Mouse (Mus musculus): ENCODE data around the gene Agt.

The Agt gene

GRCm38 (mm10) chr8:124555113-124555750, 14.3 kb downstream of the Agt start:
- DNase-seq (ENCODE audit: low spot score) = no peak

GRCm38 (mm10) chr8:124551011-124551661, 18.4 kb downstream of the Agt start:
- DNase-seq (ENCODE audit: low spot score) = no peak

GRCm38 (mm10) chr8:124548187-124548586, 21.3 kb downstream of the Agt start:
- no peak for DNase-seq (ENCODE audit: low spot score)

GRCm38 (mm10) chr8:124547269-124547668, 22.2 kb downstream of the Agt start:
- no peak for DNase-seq (ENCODE audit: low spot score)

DNA sequence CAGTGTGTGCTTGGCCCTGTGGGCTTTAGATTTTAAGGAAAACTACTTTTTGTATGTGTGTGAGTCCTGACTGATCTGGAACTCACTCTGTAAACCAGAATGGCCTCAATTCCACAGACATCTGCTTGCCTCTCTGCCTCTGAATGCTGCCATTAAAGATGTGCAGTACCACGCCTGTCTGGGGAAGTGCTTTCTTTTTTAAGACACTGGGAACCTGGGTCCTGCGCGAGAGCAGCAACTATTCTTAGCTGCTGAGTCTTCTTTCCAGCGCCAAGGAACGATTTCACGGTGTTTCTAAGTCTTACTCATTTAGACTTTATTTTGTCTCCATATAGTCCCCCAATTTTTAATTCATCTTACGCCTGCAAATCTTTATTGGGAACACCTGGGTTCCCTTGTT, 22.7 kb downstream of the Agt start:
- DNase-seq (ENCODE audit: low spot score) = no peak

DNA sequence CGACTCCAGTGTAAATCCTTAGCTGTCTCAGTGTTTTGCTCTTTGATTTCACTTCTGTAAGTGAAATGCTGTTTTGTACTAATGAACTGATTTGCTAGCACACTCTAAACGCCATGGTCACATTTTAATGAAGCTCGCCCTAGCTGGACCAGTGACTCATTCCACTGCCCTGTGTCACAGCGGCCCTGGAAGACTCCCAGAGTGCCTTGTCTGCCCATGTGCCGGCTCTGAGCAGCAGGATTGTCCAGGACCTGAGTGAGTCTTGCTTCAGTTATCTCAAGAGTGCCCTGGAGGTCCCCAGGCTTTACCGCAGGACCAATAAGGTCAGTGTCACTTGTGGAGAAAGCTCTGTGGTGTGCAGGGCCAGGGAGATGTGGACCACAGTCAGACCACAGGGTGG, 23.1 kb downstream of the Agt start:
- DNase-seq (ENCODE audit: low spot score) = no peak

- DNase-seq (ENCODE audit: low spot score) = no peak
These were observed 26.2 kb downstream of the Agt start for GRCm38 (mm10) chr8:124543272-124543671.

DNA sequence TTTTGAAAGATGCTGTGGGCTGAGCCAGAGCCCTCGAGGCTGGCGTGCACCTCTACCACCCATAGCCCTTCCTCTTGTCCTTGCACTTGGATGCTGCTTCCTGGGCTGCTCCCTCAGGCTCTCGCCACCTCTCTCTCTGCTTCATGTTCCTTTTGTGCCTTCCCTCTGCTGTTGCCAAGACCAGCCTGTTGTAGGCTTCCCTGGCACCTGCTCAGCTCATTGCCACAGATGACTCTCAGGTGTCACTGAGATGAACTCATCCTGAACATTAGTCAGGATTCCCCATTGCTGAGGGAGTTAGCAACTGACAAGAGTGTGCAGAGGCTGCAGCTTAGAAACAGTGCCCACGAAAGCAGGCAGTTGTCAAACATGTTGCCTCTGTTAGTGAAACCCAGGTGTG, 27.5 kb downstream of the Agt start:
- DNase-seq (ENCODE audit: low spot score) = no peak

- no peak for DNase-seq (ENCODE audit: low spot score)
These were observed 28.6 kb downstream of the Agt start for GRCm38 (mm10) chr8:124540906-124541305.

DNA sequence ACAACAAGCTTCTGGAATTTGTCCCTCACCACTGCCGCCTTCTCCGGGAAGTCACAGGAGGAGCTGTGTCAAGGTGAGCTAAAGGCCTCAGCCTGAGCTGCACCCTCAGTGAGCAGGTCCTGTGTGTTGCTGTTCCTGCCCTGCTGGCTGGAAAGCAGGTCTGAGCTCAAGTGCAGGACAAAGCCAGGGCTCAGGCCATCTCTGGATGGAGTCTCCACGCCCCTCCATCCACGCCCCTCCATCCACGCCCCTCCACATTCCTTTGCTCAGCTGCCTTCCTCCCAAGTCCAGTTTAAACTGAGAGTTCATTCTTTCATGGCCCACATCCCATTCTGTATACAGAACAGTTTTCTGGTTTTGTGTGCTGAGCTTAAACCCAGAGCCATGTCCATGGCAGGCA, 34.1 kb downstream of the Agt start:
- no peak for DNase-seq (ENCODE audit: low spot score)

GRCm38 (mm10) chr8:124532626-124533025, 36.9 kb downstream of the Agt start:
- no peak for DNase-seq (ENCODE audit: low spot score)

GRCm38 (mm10) chr8:124530996-124531395, 38.5 kb downstream of the Agt start:
- no peak for DNase-seq (ENCODE audit: low spot score)

- no peak for DNase-seq (ENCODE audit: low spot score)
These were observed 39.0 kb downstream of the Agt start for GRCm38 (mm10) chr8:124530556-124530955.

- no peak for DNase-seq (ENCODE audit: low spot score)
These were observed 39.4 kb downstream of the Agt start for GRCm38 (mm10) chr8:124530076-124530475.

- no peak for DNase-seq (ENCODE audit: low spot score)
These were observed 43.2 kb downstream of the Agt start for GRCm38 (mm10) chr8:124526261-124526660.

- no peak for DNase-seq (ENCODE audit: low spot score)
These were observed 47.6 kb downstream of the Agt start for GRCm38 (mm10) chr8:124521946-124522345.

DNA sequence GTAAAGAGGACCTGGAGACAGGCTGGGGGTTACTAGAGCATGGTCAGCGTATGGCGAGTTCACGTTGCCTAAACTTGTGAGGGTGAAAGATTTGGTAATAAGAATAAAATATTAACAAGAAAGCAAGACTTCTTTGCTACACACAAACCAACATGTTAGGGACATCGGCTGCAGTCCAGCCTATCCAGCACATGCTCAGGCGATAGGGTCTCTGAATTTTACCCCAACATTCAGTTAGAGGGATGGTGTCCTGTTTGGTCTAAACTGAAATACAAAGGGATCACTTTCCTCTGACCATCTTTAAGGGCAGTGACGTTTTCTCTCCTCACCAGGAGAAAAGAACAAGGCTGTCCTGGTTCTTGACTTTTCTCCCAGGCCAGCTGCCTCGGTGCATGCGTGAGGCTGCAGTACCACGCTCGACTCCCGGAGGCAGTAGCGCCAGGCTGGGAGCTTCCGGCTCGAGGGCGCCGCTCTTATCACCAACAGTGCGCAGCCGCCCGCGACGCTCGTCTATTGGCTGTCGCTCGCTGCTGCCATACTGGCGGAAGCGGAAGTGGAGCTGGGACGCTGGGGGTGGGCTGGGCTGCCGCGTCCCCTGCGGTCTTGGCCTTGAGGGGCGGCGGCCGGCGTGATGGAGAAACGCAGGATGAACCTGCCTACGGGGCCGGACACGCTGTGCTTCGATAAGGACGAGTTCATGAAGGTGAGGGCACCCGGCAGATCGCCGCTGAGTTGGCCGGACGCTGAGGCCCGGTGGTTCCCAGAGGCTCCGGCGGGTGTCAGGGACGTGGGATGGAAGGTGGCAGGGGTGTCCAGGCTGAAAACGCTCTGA, 49.0 kb downstream of the Agt start, which contains the start of gene Cog2:
Gene Cog2 (plus strand): TSS at position 519 of the 832 bp plus-strand sequence.
- DNase-seq (ENCODE audit: low spot score) = peak; percentile 59

- DNase-seq (ENCODE audit: low spot score) = no peak
These were observed 52.4 kb downstream of the Agt start for GRCm38 (mm10) chr8:124517142-124517541.

- DNase-seq (ENCODE audit: low spot score) = no peak
These were observed 53.0 kb downstream of the Agt start for GRCm38 (mm10) chr8:124516525-124516924.

GRCm38 (mm10) chr8:124516039-124516438, 53.5 kb downstream of the Agt start:
- no peak for DNase-seq (ENCODE audit: low spot score)

- DNase-seq (ENCODE audit: low spot score) = no peak
These were observed 60.4 kb downstream of the Agt start for GRCm38 (mm10) chr8:124509156-124509555.

DNA sequence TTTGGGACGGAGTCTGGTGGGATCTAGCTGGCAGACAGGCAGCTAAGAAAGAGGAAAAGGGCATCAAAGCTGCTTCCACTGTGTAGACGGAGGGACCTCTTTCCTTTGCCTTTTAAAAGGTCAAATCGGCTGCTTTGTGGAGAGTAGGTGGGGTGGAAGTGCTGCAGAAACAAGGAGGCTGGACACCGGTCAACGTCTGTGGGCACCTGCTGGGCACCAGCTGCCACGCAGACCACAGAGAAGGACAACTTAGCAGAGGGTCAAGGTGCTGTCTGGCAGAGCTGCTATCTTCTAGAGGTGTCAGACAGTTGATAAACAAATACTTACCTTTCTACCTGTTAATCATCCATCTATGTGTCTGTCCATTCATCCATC, 61.2 kb downstream of the Agt start:
- no peak for DNase-seq (ENCODE audit: low spot score)

Measured in layer of hippocampus, adult 9-10 months (tissue).